Mouse (Mus musculus): ENCODE measurements at regions not wholly inside any gene's neighbourhood (a gene's known extent, or its start where the extent isn't known, plus 50 kb on each side); places are given as distances from the start of the nearest gene placed in this dataset.

- no peak for TF ChIP-seq POLR2A (IDR thresholded peaks at IDR 0.05; ENCODE audit: control insufficient read depth, low read depth, low read length)
- no peak for TF ChIP-seq CTCF (IDR thresholded peaks at IDR 0.05; ENCODE audit: control insufficient read depth, insufficient read depth, insufficient replicate concordance, low read depth, low read length)
Observed at GRCm38 (mm10) chr7:95858247-95858646, 312.8 kb upstream of the Tenm4 start.

Data from testis, adult 2 months (tissue).